Mouse (Mus musculus): Measurements from ENCODE around the gene Exosc1.

DNA sequence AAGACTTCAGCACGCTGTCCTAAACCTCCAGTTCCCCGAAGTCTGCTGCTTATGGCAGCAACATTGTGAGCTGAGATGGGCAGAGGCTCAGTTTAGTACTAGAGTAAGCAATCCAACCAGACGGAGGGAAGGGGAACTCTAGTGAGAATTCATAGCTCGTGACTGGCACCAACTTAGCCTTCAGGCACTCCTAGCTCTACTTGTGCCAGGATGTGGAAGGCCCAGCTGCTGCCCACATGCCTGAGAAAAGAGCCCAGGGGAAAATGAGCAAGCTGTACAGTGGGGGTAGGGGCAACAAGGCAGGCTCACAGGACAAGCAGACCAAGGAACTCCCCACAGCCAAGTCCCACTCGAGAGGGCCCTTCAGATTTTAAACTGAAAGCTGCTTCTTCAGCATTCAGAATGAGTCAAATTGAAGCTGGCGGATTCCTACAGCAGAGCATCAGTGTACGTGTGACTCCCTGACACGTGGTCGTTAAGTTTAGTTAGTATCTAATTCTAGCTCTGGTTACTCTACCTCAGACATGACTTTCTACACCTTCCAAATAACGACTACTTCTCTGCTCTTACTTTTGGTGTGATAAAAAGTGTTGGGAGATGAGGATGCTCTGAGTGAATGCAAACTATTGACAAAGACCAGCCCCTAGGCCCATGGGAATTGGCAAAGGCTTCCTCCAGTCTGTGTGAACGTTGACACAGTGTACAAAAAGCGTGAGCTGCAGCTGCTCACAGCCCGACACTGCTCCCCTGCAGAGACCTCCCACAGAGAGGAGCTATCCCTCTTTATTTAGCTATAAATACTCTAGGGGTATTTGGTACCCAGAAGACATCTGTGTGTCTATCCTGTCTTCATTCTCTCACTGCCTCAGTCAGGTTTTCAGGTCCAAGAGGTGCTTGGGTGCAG, 40.9 kb upstream of the Exosc1 start:
- no peak for TF ChIP-seq POLR2A (IDR thresholded peaks at IDR 0.05; ENCODE audit: borderline replicate concordance, low read depth, low read length)
- no peak for TF ChIP-seq CTCF (IDR thresholded peaks at IDR 0.05; ENCODE audit: low read depth, low read length)
